Mouse (Mus musculus) thymus, adult 2 months (tissue): ENCODE results near the gene Ggt6.

Source experiments
- CTCF ChIP-seq: fragments of 200-500 bp; IDR thresholded peaks from 2 replicates; pipeline ENCODE4 v1.5.1; 2012; ENCODE audit warnings: mild to moderate bottlenecking, control low read depth, low read length, moderate library complexity, borderline replicate concordance; ENCODE audit not compliant: control insufficient read depth, poor library complexity, insufficient read depth; ENCODE audit errors: extremely low read depth
- POLR2A ChIP-seq: fragments of 200-500 bp; IDR thresholded peaks from 2 replicates; pipeline ENCODE4 v1.6.1; 2012; ENCODE audit warnings: mild to moderate bottlenecking, low read length, control low read depth, moderate library complexity; ENCODE audit not compliant: control insufficient read depth, poor library complexity, insufficient read depth; ENCODE audit errors: extremely low read depth

DNA sequence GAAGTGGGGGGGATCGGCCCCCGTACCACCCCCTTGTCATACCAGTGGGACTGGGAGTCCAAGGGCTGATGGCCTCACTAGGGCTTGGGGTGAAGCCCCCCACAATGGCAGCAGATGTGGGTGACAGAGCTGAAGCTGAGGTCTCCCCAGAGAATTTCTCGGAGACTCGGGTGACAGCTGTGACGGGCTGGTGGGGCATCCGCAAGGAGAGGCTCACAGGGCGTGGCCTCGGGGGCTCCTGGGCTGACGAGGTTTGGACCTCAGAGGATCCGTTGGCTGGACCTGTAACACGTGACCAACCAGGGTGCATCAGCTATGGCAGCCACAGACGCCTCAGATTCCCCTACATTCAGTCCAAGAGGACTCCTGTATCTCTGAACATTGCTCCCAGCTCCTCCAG lies 32.4 kb upstream of the Ggt6 start:
- no peak for TF ChIP-seq POLR2A
- no peak for TF ChIP-seq CTCF
